Comparison of ENCODE assay signal across 14 mouse cellular contexts in genomic region chr1:37633516-37633915, GRCm38 (mm10).
"Had no signal": no experiment of that assay in that cellular context is flagged by ENCODE, and none has a peak within 500 bp of the region (broad histone marks: within the 10 kb centered on the region; RNA-seq: fewer than 3 reads in every experiment).

No protein-coding gene starts in this region.

- H3K27ac ChIP-seq: left cerebral cortex, adult 2 months; limb, embryonic 10.5 days; liver, embryonic 15.5 days; midbrain, embryonic 10.5 days; neural tube, embryonic 15.5 days had no signal

- H3K9ac ChIP-seq: liver, embryonic 15.5 days; neural tube, embryonic 15.5 days had no signal

- H3K4me1 ChIP-seq: liver, embryonic 15.5 days; midbrain, embryonic 10.5 days; neural tube, embryonic 15.5 days had no signal

- H3K4me3 ChIP-seq: left cerebral cortex, adult 2 months; limb, embryonic 10.5 days; liver, embryonic 15.5 days; midbrain, embryonic 10.5 days; myocyte; neural tube, embryonic 15.5 days had no signal

- H3K4me2 ChIP-seq: liver, embryonic 11.5 days; liver, embryonic 15.5 days; neural tube, embryonic 15.5 days had no signal

- H3K36me3 ChIP-seq: limb, embryonic 10.5 days; liver, embryonic 15.5 days; midbrain, embryonic 10.5 days; neural tube, embryonic 15.5 days had no signal

- H3K9me3 ChIP-seq: limb, embryonic 10.5 days; liver, embryonic 15.5 days; midbrain, embryonic 10.5 days; neural tube, embryonic 15.5 days had no signal

- DNase-seq: kidney, postnatal 25 days; lung, adult 2 months; lung, postnatal 10 days; lung, postnatal 4 days; midbrain, embryonic 14.5 days; spleen, adult 18-20 months; thymus, postnatal 4 days had no signal

- H3K27me3 ChIP-seq: liver, embryonic 15.5 days; neural tube, embryonic 15.5 days had no signal
